Mouse (Mus musculus): ENCODE results near the gene Echdc2.

DNA sequence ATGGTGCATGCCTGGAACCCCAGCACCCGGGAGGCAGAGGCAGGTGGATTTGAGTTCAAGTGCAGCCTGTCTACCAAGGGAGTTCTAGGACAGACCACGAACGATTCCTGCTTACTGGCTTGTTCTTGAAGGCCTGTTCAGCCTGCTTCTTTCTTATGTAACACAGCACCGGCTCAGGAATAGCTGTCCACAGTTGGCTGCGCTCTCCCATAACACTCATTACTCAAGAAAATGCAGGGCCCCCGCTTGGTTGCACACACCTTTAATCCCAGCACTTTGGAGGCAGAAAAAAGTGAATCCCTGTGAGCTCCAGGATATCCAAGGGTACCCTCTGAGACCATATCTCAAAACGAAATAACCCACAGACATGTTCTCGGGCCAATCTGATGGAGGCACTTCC lies 3.3 kb upstream of the Echdc2 start:
- TF ChIP-seq CTCF (IDR thresholded peaks at IDR 0.05; ENCODE audit: low read depth), result no peak
- TF ChIP-seq EP300 (optimal IDR thresholded peaks at IDR 0.05), result no peak

Data from stomach, postnatal 0 days (tissue).